Mouse (Mus musculus) embryo, embryonic 11.5 days (tissue): Measurements from ENCODE around the gene Sdk2.

Source experiments
- DNase-seq: peaks from one replicate; pipeline ENCODE4 v3.0.0-alpha.2; 2012; ENCODE audit warnings: low read depth, low spot score

Sdk2 gene

GRCm38 (mm10) chr11:113764132-113764849 lies 302.6 kb downstream of the Sdk2 start:
- no peak for DNase-seq

- DNase-seq: no peak
These were observed 303.4 kb downstream of the Sdk2 start for GRCm38 (mm10) chr11:113763449-113763848.

GRCm38 (mm10) chr11:113762136-113762797 lies 304.6 kb downstream of the Sdk2 start:
- no peak for DNase-seq

- DNase-seq: no peak
These were observed 305.2 kb downstream of the Sdk2 start for GRCm38 (mm10) chr11:113761646-113762045.

GRCm38 (mm10) chr11:113760476-113760875 lies 306.4 kb downstream of the Sdk2 start:
- no peak for DNase-seq

GRCm38 (mm10) chr11:113758851-113759250 lies 308.0 kb downstream of the Sdk2 start:
- no peak for DNase-seq

- no peak for DNase-seq
These were observed 310.3 kb downstream of the Sdk2 start for GRCm38 (mm10) chr11:113756578-113756977.

- no peak for DNase-seq
These were observed 311.0 kb downstream of the Sdk2 start for GRCm38 (mm10) chr11:113755878-113756277.

GRCm38 (mm10) chr11:113754845-113755244 lies 312.0 kb downstream of the Sdk2 start:
- no peak for DNase-seq

- no peak for DNase-seq
These were observed 314.0 kb downstream of the Sdk2 start for GRCm38 (mm10) chr11:113752685-113753430.

- no peak for DNase-seq
These were observed 314.6 kb downstream of the Sdk2 start for GRCm38 (mm10) chr11:113752158-113752661.

- peak; percentile 93 for DNase-seq
These were observed 315.3 kb downstream of the Sdk2 start, which contains the start of gene Cdc42ep4 for GRCm38 (mm10) chr11:113751484-113752084. Cdc42ep4 (minus strand) TSS chr11:113751881.

- DNase-seq: peak; percentile 67
These were observed 316.0 kb downstream of the Sdk2 start for GRCm38 (mm10) chr11:113750571-113751483.

- DNase-seq: no peak
These were observed 317.0 kb downstream of the Sdk2 start for GRCm38 (mm10) chr11:113749749-113750351.

- DNase-seq: no peak
These were observed 317.9 kb downstream of the Sdk2 start for GRCm38 (mm10) chr11:113748797-113749521.

- no peak for DNase-seq
These were observed 319.0 kb downstream of the Sdk2 start for GRCm38 (mm10) chr11:113747725-113748380.

GRCm38 (mm10) chr11:113747056-113747455 lies 319.8 kb downstream of the Sdk2 start:
- DNase-seq: no peak

- DNase-seq: no peak
These were observed 320.9 kb downstream of the Sdk2 start for GRCm38 (mm10) chr11:113745961-113746360.

- DNase-seq: no peak
These were observed 323.8 kb downstream of the Sdk2 start for GRCm38 (mm10) chr11:113742998-113743397.
